Mouse (Mus musculus): ENCODE measurements around the gene Afp.

Afp gene

DNA sequence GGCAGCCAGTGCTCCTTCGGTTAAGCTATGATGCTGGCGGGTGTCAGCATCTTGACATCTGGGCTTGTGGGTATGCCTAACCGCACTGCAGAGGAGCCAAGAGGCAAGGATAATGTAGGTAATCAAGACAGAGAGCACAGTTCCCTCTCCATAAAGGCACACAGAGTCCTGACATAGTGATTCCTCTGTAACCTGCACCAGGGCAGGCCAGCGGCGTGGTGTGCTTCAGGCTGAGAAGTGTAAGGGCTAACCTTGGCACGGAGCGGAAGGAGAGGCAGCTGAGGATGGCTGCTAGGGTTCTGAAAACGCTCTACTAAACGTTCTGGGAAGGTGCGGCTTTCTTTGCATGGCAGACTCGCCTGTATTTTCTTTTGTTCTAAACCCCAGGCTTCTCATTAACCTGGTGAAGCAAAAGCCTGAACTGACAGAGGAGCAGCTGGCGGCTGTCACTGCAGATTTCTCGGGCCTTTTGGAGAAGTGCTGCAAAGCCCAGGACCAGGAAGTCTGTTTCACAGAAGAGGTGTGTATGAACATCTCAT is 16.9 kb downstream of the Afp start:
- DNase-seq (ENCODE audit: low spot score) = no peak

DNA sequence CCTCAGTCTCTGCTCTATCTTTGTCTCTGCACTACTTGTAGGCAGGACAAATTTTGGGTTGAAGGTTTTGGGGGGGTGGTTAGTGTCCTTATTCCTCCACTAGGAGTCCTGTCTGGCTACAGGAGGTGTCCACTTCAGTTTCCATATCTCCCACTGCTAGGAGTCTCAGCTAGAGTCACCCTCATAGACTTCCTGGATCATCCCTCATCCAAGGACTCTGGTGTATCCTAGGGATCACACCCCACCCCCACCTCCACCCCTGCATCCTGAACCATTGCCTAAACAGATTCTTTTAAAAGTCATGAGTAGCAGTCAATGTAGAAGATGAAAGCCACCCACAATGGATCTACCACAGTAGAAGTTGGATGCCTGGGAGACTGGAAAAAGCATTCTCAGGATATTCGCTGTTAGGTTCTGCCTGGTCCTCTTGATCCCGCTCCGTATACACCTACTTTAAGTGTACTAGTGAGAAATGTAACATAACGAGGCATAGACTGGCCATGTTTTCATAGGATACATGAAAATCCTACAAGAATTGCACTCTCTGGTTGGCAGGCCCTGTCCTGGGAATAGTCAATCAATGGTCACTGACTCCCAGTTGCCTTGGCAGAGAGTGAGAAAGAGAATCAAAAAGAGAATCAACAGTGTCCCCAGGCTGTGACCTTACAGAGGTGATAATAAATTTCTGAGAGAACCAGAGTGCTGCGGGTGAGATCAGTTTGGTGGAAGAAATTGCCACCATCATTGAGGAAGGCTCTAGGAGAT is 19.5 kb downstream of the Afp start:
- no peak for DNase-seq (ENCODE audit: low spot score)

DNA sequence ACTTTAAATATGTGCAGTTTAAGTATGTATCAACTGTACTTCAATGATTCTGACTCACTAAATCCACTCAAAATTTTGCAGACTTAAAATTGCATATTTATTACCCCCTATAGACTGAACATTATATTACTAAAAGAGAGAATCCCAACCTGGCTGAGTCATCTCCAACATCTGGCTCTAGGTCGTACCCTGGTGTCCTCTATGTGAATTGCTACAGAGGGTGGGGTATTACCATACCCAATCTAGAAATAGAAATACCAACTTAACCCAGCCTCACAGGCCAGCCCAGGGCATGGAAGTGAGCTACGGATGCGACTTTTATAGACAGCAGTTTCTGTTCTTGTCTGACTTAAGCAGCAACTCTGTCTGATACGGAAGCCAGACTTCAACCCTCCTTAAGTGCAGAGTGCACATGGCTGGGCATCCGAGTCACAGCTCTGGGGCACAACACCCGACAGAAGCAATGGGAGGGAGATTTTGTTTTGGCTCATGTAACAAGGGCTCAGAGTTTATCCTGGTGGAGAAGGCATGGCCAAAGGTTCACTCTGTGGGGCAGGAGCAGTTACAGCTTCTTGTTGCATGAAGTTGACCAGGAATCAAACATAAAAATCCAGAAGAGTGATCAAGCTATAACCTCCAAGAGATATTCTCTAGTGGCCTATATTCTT is 21.9 kb downstream of the Afp start:
- DNase-seq (ENCODE audit: low spot score) = no peak

DNA sequence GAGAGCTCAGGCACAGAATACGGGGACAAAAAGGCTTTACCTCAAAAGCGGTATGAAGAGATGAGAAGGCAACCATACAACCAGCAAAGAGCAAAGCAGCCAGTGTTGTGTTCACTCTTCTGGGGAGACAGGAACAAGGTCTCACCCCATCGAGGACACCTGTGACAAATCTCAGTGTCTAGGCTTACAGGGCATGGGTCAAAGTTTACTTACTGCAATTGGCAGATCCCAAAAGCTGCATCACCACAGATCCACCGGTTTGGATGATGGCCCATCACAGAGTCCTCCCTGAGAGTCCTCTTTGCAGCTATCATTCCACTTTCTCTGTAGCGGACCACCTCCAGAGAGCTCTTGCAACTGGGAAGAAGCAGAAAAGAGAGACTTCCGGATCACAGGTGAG is 25.0 kb downstream of the Afp start:
- DNase-seq (ENCODE audit: low spot score) = no peak

DNA sequence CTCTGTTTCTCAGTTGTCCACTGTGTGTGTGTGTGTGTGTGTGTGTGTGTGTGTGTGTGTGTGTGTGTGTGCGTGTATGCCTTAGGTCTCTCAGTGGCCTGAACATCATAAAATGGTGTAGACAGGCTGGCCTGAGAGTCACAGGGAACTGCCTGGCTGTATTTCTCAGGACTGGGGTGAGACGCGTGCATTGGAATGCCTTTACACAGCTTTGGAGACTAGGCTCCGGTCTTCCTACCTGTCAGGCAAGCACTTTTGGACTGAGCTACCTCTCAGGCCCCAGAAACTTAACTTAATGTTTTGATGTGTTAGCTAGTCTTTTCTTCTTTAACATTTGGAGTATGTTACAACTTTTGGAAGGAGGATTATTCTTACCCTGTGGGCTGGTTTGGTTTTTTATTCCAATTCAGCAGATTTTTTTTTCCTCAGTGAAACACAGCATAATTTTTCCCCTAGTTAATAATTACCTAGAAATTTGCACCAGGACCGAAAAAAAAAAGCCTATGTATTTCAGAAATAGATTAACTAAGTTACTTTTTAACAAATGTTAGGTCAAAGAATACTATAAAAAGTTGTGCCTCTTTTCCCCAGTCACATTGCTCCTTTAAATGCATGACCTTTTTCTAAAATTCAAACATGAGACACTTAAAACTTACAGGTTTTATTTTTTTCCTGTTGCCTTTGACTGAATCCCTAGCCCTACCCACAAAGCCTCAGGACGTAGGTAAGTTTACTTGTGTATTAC is 28.0 kb downstream of the Afp start, which contains the start of gene Afm:
Gene Afm (plus strand): TSS at position 577 of the 745 bp plus-strand sequence.
- DNase-seq (ENCODE audit: low spot score) = no peak

DNA sequence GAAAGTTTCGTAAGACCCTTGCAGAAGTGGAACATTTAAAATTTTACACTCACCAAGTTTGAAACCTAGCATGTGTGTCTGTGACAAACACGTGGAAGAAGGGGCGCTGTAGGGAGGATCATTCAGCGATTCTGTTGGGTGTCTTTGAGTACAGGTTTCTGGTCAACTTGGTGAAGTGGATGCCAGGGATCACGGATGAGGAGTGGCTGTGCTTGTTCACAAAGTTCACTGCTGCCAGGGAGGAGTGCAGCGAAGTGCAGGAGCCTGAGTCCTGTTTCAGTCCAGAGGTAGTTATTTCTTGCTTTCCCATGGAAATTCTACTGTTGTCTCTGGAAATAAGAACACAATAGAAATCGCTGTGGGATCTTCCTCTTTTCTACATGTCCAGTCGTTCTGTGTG is 60.7 kb downstream of the Afp start:
- no peak for DNase-seq (ENCODE audit: low spot score)

DNA sequence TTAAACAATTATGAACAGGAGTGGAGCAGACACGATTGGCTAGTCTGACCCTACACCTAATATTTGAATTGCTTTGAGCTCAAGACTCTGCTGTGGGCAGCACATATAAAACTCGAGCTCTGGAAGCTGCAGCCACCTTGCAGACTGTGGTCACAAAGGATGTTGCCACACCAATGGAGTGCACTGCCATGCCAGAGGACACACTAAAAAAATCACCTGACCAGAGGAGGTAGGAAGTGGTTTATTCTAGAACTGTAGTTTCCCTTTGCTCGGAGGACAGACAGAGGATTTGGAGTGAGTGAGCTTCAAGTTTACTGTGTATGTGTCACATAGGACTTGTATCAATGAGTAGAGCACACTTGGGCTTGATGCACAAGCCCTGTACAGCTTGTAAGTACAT is 65.5 kb downstream of the Afp start:
- no peak for DNase-seq (ENCODE audit: low spot score)
